Mouse (Mus musculus): ENCODE measurements at regions not wholly inside any gene's neighbourhood (a gene's known extent, or its start where the extent isn't known, plus 50 kb on each side); places are given as distances from the start of the nearest gene placed in this dataset.

DNA sequence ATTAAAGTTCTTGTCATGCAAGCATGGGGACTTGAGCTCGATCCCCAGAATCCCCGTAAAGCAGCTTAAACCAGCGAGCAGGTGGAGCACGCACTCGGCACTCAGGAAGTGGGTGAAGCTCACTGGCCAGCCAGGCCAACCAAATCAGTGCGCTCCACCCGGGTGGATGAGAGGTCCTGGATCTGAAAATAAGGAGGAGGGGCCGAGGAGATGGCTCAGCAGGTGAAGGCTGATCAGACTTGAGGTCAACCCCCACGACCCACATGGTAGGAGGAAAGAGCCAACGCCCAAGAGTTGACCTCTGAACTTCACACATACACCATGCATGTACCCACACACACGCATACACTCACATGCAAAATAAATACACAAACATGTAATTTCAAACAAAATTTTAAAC is 120.8 kb downstream of the Inhbb start:
- TF ChIP-seq CTCF (IDR thresholded peaks at IDR 0.05; ENCODE audit: low read depth) (no peak), EP300 (IDR thresholded peaks at IDR 0.05; ENCODE audit: low read depth) (no peak)
- no peak overlapping the region for H3K4me3 ChIP-seq (ENCODE audit: low read depth, low read length)
- ATAC-seq: no peak

DNA sequence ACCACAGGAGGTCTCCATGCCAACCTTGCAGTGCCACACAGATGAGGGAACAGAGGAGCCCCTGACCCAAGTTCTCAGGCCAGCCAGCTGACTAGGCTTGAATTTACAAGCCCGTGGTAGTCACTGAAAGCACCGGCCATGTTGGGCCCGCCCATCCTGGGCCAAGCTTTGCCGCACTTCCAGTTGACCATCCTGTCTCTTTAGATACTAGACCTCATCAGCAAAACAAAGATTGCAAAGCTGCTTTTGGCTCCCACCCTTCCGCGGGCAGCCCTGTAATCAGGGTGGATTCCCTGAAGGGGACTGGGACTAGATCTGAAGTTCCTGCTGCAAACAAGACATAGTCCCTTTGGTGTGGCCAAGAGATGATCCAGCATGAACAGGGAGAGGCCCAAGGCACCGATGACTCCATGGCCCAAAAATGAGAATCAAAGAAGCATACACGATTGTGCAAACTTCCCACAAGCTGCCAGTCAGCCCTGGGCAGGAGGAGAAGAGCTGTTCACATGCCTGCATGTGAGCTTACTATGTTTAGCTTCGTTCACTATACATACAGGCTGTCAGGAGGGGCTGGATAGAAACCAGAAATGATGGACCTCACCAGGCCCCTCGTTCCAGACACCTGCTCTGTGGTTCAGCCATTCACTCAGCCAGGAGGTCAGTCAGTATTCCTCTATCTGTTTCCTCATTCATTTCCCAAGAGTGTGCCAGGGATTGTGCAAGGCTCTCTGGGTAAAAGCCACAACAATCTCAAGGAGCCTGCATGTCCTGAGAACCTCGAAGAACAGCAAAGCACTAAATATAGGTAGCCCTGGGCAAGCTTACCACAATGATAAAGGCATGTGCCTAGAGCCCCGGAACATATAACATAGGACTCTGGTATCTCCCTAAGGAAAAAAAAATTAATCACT is 122.0 kb downstream of the Inhbb start:
- Histone ChIP-seq H3K27me3 (ENCODE audit: insufficient read depth, low read length) (no peaks in the 10 kb centered on the region), H3K9me3 (ENCODE audit: low read length) (no peaks in the 10 kb centered on the region), H3K4me1 (ENCODE audit: insufficient read depth) (peaks cover 6% of the 10 kb centered on the region; the same call in 1 of the 2 replicates), H3K27ac (ENCODE audit: low read depth) (no peak overlapping the region), H3K4me3 (ENCODE audit: low read depth, low read length) (no peak overlapping the region), H3K36me3 (replicated peaks; ENCODE audit: insufficient read depth, low read length) (no peaks in the 10 kb centered on the region), H3K9ac (replicated peaks) (no peak overlapping the region), H3K4me2 (ENCODE audit: low read depth, low read length) (no peak overlapping the region)
- 70% methylated on average over 12 of the region's 12 CpGs for WGBS (ENCODE audit: insufficient replicate concordance)
- no peak for DNase-seq
- no peak for ATAC-seq
- no peak for TF ChIP-seq CTCF (IDR thresholded peaks at IDR 0.05; ENCODE audit: low read depth)
- TF ChIP-seq EP300 (IDR thresholded peaks at IDR 0.05; ENCODE audit: low read depth): no peak

More for the DNA sequence above, 120.8 kb downstream of the Inhbb start:
- H3K9ac ChIP-seq (replicated peaks): no peak overlapping the region
- DNase-seq: no peak
- 85% methylated on average over 11 of the region's 11 CpGs for WGBS (ENCODE audit: insufficient replicate concordance)
- no peak overlapping the region for H3K27ac ChIP-seq (ENCODE audit: low read depth)
- no peak overlapping the region for H3K4me2 ChIP-seq (ENCODE audit: low read depth, low read length)
- peaks cover 9% of the 10 kb centered on the region; the same call in 1 of the 2 replicates for H3K4me1 ChIP-seq (ENCODE audit: insufficient read depth)
- no peaks in the 10 kb centered on the region for H3K36me3 ChIP-seq (replicated peaks; ENCODE audit: insufficient read depth, low read length)
- no peaks in the 10 kb centered on the region for H3K9me3 ChIP-seq (ENCODE audit: low read length)
- H3K27me3 ChIP-seq (ENCODE audit: insufficient read depth, low read length): no peaks in the 10 kb centered on the region

DNA sequence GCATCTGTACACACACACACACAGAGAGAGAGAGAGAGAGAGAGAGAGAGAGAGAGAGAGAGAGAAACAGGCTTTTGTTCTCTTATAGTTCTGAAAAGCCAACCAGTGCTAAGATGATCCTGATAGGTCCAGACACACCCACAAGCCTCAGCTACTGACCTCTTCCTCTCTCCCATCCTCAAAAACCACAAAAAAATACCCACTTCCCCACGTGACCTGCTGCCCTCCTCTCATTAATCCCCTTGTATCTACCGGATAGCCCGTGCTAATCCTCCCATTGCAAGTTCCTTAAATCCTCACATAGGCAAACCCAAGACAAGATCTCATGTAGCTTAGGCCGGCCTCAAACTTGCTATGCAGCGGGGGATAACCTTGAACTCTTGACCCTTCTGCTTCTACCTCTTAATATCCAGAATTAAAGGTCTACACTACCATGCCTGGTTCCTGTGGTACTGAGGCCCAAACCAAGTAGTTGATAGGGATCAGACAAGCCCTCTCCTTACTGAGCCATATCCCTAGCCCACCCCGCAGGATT is 123.3 kb downstream of the Inhbb start:
- Histone ChIP-seq H3K9ac (replicated peaks) (no peak overlapping the region), H3K36me3 (replicated peaks; ENCODE audit: insufficient read depth, low read length) (no peaks in the 10 kb centered on the region), H3K4me1 (ENCODE audit: insufficient read depth) (peaks cover 5% of the 10 kb centered on the region; the same call in 1 of the 2 replicates), H3K9me3 (ENCODE audit: low read length) (no peaks in the 10 kb centered on the region), H3K4me2 (ENCODE audit: low read depth, low read length) (no peak overlapping the region), H3K4me3 (ENCODE audit: low read depth, low read length) (no peak overlapping the region), H3K27me3 (ENCODE audit: insufficient read depth, low read length) (no peaks in the 10 kb centered on the region), H3K27ac (ENCODE audit: low read depth) (no peak overlapping the region)
- TF ChIP-seq EP300 (IDR thresholded peaks at IDR 0.05; ENCODE audit: low read depth) (no peak), CTCF (IDR thresholded peaks at IDR 0.05; ENCODE audit: low read depth) (no peak)
- ATAC-seq: no peak
- WGBS (ENCODE audit: insufficient replicate concordance): 54% methylated on average over 6 of the region's 6 CpGs
- no peak for DNase-seq

DNA sequence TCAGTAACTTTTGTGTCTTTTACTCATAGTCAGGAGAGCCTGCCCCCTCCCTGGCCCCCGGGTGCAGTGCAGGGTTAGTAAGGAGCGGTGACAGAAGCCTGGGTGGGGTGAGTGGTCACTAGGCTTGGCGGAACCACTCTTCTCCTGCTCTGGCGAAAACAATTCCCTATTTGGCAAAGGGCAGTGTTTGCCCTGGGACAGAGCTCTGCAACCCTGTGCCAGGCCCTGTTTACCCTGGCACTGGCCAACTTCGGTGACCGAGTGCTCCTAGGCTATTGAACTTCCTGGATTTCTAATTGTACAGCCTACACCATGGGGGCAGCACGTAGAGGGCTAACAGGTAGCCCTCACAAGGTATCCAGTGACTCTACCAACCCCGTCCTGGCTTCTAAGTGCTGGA is 126.9 kb downstream of the Inhbb start:
- Histone ChIP-seq H3K27ac (ENCODE audit: low read depth) (peak overlapping the region; percentile 93), H3K9me3 (ENCODE audit: low read length) (no peaks in the 10 kb centered on the region), H3K9ac (replicated peaks) (no peak overlapping the region), H3K36me3 (replicated peaks; ENCODE audit: insufficient read depth, low read length) (no peaks in the 10 kb centered on the region), H3K4me3 (ENCODE audit: low read depth, low read length) (no peak overlapping the region), H3K4me2 (ENCODE audit: low read depth, low read length) (no peak overlapping the region), H3K27me3 (ENCODE audit: insufficient read depth, low read length) (no peaks in the 10 kb centered on the region), H3K4me1 (ENCODE audit: insufficient read depth) (peaks cover 11% of the 10 kb centered on the region)
- TF ChIP-seq EP300 (IDR thresholded peaks at IDR 0.05; ENCODE audit: low read depth) (no peak), CTCF (IDR thresholded peaks at IDR 0.05; ENCODE audit: low read depth) (no peak)
- DNase-seq (peak; percentile 41), ATAC-seq (peak; percentile 62)
- WGBS (ENCODE audit: insufficient replicate concordance): 56% methylated on average over 8 of the region's 8 CpGs

DNA sequence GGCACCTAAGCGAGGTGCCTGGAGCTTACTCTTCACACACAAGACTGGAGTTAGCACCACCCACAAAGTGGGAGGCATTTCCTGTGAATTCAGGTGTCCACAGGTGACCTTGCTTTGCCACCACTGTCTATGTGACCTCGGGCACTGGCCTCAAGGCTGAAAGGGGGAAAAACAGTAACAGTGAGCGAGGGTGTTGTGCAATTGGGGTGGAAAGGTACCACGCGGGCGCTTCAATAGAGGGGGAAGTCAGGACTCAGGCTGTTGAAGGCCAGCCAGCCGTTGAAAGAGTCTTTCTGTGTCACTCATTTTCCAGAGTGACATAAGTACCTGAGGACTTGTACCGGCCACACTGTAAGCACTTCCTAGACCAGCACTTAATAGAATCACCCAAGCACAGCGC is 128.2 kb downstream of the Inhbb start:
- DNase-seq (peak; percentile 76), ATAC-seq (peak; percentile 86)
- Histone ChIP-seq H3K4me3 (ENCODE audit: low read depth, low read length) (no peak overlapping the region), H3K27ac (ENCODE audit: low read depth) (peak overlapping the region; percentile 93), H3K4me2 (ENCODE audit: low read depth, low read length) (no peak overlapping the region), H3K4me1 (ENCODE audit: insufficient read depth) (peaks cover 20% of the 10 kb centered on the region), H3K36me3 (replicated peaks; ENCODE audit: insufficient read depth, low read length) (no peaks in the 10 kb centered on the region), H3K27me3 (ENCODE audit: insufficient read depth, low read length) (no peaks in the 10 kb centered on the region), H3K9ac (replicated peaks) (no peak overlapping the region), H3K9me3 (ENCODE audit: low read length) (no peaks in the 10 kb centered on the region)
- 49% methylated on average over 9 of the region's 9 CpGs for WGBS (ENCODE audit: insufficient replicate concordance)
- TF ChIP-seq CTCF (IDR thresholded peaks at IDR 0.05; ENCODE audit: low read depth): no peak
- TF ChIP-seq EP300 (IDR thresholded peaks at IDR 0.05; ENCODE audit: low read depth): peak; percentile 75

DNA sequence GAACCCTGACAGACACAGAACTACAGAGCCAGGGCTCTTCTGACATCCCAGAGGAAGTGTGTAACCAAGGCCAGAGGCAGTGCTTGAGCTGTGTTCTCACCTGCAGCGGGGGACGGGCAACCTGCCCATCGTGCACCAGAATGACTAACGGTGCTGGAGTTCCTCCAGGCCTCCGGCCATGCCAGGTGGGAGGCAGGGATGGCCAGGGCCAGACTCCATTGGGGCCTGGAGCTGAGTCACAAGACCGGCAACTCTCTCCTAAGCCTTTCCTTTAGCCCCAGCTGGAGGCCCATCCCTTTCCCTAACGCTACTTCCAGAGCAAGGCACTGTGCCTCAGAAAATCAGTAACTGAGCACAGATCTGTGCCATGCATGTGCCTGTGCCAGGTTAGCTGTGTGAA is 129.8 kb downstream of the Inhbb start:
- no peak for ATAC-seq
- H3K9me3 ChIP-seq (ENCODE audit: low read length): no peaks in the 10 kb centered on the region
- 62% methylated on average over 7 of the region's 7 CpGs for WGBS (ENCODE audit: insufficient replicate concordance)
- H3K27ac ChIP-seq (ENCODE audit: low read depth): peak overlapping the region; percentile 65; the same call in 1 of the 2 replicates
- H3K9ac ChIP-seq (replicated peaks): no peak overlapping the region
- no peak overlapping the region for H3K4me2 ChIP-seq (ENCODE audit: low read depth, low read length)
- H3K27me3 ChIP-seq (ENCODE audit: insufficient read depth, low read length): no peaks in the 10 kb centered on the region
- DNase-seq: peak; percentile 33
- no peaks in the 10 kb centered on the region for H3K36me3 ChIP-seq (replicated peaks; ENCODE audit: insufficient read depth, low read length)
- H3K4me1 ChIP-seq (ENCODE audit: insufficient read depth): peaks cover 20% of the 10 kb centered on the region
- H3K4me3 ChIP-seq (ENCODE audit: low read depth, low read length): no peak overlapping the region
- TF ChIP-seq EP300 (IDR thresholded peaks at IDR 0.05; ENCODE audit: low read depth) (no peak), CTCF (IDR thresholded peaks at IDR 0.05; ENCODE audit: low read depth) (no peak)

Data from liver, postnatal 0 days (tissue).